Mouse (Mus musculus) spleen, postnatal 0 days (tissue): ENCODE measurements around the gene Isca1. TPM values are rescaled to one million over a fixed set of nuclear protein-coding genes. Genes with fewer than 3 reads are reported as not detected.

ENCODE experiments used
- polyA plus RNA-seq: library from polyadenylated mRNA; unstranded; fragments of >200 nt; fragmentation: Nextera tagmentation; extraction: Ambion mirVana; gene quantifications from 2 replicates; pipeline ENCODE4 v1.2.1, GENCODE M21; 2015

Gene Isca1
- polyA plus RNA-seq = 221 and 249 TPM in 2 replicates

DNA sequence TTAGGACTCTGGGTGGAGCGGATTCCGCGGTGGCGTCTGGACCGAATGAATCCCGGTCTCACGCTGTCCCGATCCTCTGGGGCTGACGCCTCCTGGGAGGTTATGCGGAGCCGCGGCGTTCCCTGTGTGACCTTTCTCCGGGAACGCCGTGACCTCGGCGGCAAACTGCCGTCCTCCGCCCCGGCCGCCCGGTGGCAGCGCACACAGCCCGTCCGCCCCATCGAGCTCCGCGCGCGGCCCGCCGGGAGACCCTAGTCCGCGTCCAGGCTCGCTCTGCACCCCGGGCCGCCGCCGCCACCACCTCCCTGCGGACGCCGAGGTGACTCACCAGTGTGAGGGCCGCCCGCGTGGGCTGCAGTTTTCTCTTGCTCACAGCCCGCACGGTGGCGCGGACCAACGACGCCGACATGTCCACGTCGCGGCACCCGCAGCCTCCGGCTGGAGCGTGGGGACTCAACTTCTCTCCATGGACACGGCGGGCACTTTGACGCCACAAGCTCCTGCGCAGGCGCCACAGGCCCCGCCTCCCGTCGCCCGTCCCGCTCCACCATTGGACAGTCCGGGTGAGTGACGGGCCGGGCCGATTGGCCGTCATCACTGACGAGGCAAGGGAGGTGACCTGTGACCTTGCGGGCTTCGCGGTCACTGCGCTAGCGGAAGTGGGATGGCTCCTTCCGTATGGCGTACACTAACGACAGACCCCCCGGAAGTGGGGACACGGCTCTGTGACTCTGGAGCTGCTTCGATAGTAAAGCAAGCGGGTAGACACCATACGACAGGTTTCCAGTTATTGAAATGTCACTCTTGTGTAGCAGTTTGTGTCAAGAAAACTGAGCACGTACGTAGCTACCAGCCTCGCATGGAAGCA, at the start of gene Isca1:
Gene Isca1 (minus strand): TSS at position 515 of the 868 bp plus-strand sequence.

DNA sequence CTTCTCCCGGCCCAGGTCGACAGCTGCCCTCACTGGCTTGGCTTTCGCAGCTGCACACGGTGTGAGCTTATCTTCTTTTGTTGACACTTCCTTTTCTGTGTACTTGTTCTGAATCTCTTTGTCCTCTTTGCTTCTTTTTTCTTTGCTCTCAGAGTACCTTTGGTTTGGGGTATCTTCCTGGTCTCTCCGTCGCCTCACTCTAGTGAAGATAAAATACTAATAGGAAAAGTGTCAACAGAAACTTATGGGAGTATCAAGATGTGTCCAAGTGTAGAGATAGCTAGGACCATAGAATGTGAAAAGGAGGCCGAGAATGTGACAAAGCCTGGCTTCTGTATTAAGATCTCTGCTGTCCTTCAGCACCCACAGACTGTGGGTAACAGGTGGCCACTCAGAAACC, 12.5 kb upstream of the Isca1 start, which contains the start of gene Gm49354:
Gene Gm49354 (minus strand): TSS at position 101 of the 400 bp plus-strand sequence.

DNA sequence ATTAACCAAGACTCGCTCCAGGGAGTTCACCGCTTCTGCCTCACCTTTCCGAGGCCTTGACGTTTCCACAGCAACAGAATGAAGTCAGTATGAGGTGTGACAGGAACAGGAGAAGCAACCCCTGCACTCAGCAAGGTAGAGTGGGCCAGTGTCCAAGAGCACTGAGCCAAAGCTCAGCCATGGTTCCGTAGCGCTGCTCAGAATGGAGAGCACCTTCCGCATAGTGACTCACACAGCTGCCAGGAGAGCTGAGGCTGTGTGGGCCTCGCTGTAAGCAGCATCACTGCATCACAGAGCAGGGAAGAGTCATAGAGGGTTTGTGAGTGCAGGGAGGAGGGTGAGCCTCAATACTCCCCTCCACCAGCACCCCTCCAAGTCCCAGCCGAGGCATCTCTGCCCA, 22.9 kb downstream of the Isca1 start, which contains the start of gene 1700014D04Rik:
Gene 1700014D04Rik (minus strand): TSS at position 42 of the 400 bp plus-strand sequence.

DNA sequence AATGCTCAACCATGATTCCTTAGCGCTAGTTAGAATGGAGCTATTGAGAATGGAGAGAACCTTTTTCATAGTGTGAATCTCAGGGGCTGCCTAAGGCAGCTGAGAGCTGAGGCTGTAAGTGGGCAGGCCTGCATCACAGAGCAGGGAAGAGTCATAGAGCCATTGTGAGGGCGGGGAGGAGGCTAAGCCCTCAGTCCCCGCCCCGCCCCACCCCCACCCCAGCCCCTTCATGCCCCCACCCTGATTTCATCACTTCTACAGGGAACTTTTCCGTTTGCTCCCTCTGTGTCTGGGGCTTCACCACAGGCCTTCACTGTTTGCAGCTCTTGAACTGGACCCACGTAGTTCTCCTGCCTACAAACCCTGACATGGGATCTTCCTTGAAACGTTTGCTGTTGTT, 38.0 kb downstream of the Isca1 start, which contains the start of gene Spata31d1d:
Gene Spata31d1d (minus strand): TSS at position 101 of the 400 bp plus-strand sequence.

DNA sequence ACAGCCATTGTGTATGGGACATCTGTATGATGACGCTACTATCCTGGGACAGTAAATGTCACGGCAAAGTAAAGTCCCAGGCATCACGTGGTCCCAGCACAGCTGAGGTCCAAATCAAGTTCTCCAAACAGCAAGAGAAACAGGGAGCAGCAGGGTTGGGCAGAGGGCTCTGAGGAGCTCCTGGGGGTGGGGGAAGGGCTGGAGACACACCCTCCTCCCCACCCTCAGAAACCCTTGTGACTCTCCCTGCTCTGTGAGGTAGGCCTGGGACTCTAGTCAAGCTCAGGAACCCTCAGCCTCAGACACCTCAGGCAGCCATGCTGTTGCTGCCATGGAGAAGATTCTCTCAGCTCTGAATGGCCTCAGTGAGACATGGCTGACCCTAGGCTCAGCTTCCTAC, 57.6 kb downstream of the Isca1 start, which contains the start of gene Spata31d1b:
Gene Spata31d1b (plus strand): TSS at position 301 of the 400 bp plus-strand sequence.

DNA sequence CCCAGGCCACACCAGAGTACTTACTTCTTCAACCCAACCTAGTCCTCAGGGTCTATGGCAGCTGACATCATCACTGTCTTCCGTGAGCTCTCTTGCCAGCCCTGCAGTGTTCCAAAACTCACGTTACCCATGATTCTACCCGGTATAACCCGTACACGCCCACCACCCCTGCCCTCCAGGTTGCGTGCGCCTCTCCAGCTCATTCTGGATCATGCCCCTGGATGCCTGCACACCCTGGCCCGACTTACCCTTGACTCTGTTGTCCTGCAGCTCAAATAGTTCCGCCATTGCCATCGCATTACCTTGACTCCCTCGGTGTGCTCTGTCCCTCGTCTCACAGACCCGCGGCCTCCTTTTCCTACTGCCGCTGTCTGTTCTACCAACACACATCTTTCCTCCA, 59.4 kb downstream of the Isca1 start, which contains the start of gene Spata31d1a:
Gene Spata31d1a (minus strand): TSS at position 101 of the 400 bp plus-strand sequence.

Other genes with a start within 250 kb of the Isca1 start
- 10.7 and 11.0 TPM in 2 replicates for gene Agtpbp1, start 184.6 kb downstream of the Isca1 start, polyA plus RNA-seq
- gene Naa35, start 184.6 kb downstream of the Isca1 start, polyA plus RNA-seq = 41.2 and 43.0 TPM in 2 replicates
- 28.3 and 32.3 TPM in 2 replicates for gene Golm1, start 94.0 kb downstream of the Isca1 start, polyA plus RNA-seq
- 0.04 TPM in 1 of 2 replicates, not detected in the other for gene 4921517D22Rik, start 75.7 kb downstream of the Isca1 start, polyA plus RNA-seq
- gene Spata31d1a, start 59.5 kb downstream of the Isca1 start, polyA plus RNA-seq = 0.87 and 1.1 TPM in 2 replicates
- not detected in 2 replicates for gene Spata31d1b, start 57.5 kb downstream of the Isca1 start, polyA plus RNA-seq
- not detected in 2 replicates for gene Spata31d1d, start 38.1 kb downstream of the Isca1 start, polyA plus RNA-seq
- not detected in 2 replicates for gene 1700014D04Rik, start 23.1 kb downstream of the Isca1 start, polyA plus RNA-seq
- not detected in 2 replicates for gene Gm49354, start 12.4 kb upstream of the Isca1 start, polyA plus RNA-seq
- 81.7 and 84.4 TPM in 2 replicates for gene Tut7, start 53.3 kb upstream of the Isca1 start, polyA plus RNA-seq